Mouse (Mus musculus): ENCODE results near the gene Myl10. TPM values are rescaled to one million over a fixed set of nuclear protein-coding genes. Genes with fewer than 3 reads are reported as not detected.
"Not testable (repeated sequence)": the region's sequence is repeated elsewhere in the genome, so short reads cannot be mapped to it uniquely, and the experiment has no call there.

Myl10 gene
- total RNA-seq, 2 experiments from 2014 or later: not detected

- DNase-seq: peak; percentile 67 to 87
- intact Hi-C loops (cut with DNase I): no loop called here
Measured at GRCm38 (mm10) chr5:136703751-136704150, 10.8 kb downstream of the Myl10 start.

DNA sequence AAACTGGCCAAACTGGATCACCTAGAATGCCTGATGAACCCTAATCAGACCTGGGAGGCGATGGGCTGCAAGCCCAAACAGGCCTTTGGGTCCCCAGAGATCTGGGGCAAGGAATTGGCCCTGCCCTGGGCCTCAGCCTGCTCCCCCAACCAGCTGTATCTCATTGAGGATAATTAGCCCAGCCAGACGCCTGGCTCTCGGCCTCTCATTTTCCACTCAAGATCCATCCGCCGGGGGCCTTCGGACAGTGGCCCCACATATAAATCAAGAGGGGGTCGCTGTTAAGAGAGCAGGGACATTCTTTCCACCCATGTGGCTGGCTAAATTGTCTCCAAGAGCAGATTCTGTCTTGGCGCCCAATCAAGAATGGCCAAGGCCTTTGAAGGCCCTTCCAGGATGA lies 11.2 kb downstream of the Myl10 start:
- DNase-seq: no peak
- intact Hi-C loops (cut with DNase I): no loop called here

- intact Hi-C loops (cut with DNase I): loop anchor here (5.0 kb wide), 1 partner anchor 503 kb away; no protein-coding TSS in a partner anchor
- no peak for DNase-seq
Measured at GRCm38 (mm10) chr5:136705532-136705931, 12.6 kb downstream of the Myl10 start.

GRCm38 (mm10) chr5:136706803-136707202 lies 13.9 kb downstream of the Myl10 start:
- peak; percentile 71 to 73 for DNase-seq
- intact Hi-C loops (cut with DNase I): loop anchor here (2.0 to 5.0 kb wide), 3 partner anchors 426 to 505 kb away; no protein-coding TSS in a partner anchor

GRCm38 (mm10) chr5:136708116-136708515 lies 15.2 kb downstream of the Myl10 start:
- intact Hi-C loops (cut with DNase I): loop anchor here (5.0 kb wide), 1 partner anchor 506 kb away; no protein-coding TSS in a partner anchor
- DNase-seq: no peak

- intact Hi-C loops (cut with DNase I): no loop called here
- no peak for DNase-seq
Measured at GRCm38 (mm10) chr5:136710742-136711141, 17.8 kb downstream of the Myl10 start.

- DNase-seq: no peak
- intact Hi-C loops (cut with DNase I): no loop called here
Measured at GRCm38 (mm10) chr5:136714232-136714875, 21.4 kb downstream of the Myl10 start.

GRCm38 (mm10) chr5:136714879-136715278 lies 21.9 kb downstream of the Myl10 start:
- DNase-seq: peak in 1 of 2 experiments; percentile 26
- intact Hi-C loops (cut with DNase I): no loop called here

DNA sequence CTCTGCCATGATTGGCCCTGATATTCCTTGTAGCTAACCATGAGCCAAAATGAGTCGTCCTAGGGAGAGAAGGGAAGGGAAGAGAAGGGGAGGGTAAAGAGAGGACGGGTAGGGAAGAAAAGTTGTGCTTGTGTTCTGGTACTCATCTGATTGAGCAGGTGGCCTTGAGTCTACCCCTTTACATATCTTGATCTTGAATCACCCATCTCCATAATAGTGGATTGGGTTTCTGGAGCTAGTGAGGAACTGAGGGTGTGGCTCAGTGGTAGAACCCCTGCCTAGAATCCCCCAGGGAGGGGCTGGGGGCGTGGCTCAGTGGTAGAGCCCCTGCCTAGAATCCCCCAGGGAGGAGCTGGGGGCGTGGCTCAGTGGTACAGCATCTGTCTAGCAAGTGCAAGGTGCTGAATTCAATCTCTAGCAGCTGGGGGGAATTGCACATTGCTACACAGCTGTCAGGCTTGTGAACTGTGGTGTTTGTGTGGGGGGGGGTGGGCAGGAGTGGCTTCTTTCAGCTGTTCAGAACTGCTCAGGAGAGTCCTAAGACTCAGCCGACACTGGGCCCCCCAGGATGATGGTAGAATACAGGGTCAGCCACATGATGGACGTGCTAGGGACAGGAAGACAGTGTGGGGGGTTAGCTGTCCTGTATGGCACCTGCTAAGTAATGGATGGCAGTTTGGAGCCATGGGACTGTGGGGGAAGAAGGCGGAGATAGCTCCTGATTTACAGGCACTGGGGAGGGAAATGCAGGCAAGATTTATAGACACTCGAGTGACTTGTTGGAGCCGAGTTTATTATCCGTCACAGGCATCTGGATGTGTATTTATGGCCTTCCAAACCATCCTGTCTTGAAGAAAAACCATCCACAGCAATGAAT lies 24.0 kb downstream of the Myl10 start:
- DNase-seq: no peak
- intact Hi-C loops (cut with DNase I): no loop called here

DNA sequence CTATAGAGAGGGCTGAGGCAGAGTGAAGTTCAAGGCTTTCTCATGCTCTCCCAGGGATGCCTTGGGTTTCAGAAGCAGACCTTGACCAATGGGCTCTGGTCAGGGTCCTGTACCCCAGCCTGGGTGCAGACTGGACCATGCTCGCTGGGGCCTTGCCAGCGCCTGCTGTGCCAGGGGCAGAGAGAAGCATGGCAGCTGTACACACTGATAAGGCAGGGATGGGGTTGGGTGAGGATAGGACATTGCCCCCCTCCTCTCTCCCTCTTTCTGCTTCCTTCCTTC lies 24.6 kb downstream of the Myl10 start:
- no peak for DNase-seq
- intact Hi-C loops (cut with DNase I): no loop called here

GRCm38 (mm10) chr5:136718656-136719055 lies 25.7 kb downstream of the Myl10 start:
- no peak for DNase-seq
- intact Hi-C loops (cut with DNase I): no loop called here

GRCm38 (mm10) chr5:136721596-136721995 lies 28.6 kb downstream of the Myl10 start:
- no peak for DNase-seq
- intact Hi-C loops (cut with DNase I): no loop called here

- DNase-seq; intact Hi-C loops (cut with DNase I): not testable (repeated sequence)
Measured at GRCm38 (mm10) chr5:136726271-136726670, 33.3 kb downstream of the Myl10 start.

GRCm38 (mm10) chr5:136738918-136739317 lies 46.0 kb downstream of the Myl10 start:
- no peak for DNase-seq
- intact Hi-C loops (cut with DNase I): no loop called here

GRCm38 (mm10) chr5:136746596-136746995 lies 53.6 kb downstream of the Myl10 start:
- DNase-seq: no peak
- intact Hi-C loops (cut with DNase I): no loop called here

Other genes starting within 250 kb of the Myl10 start
- gene Cux1, start 125.7 kb upstream of the Myl10 start, total RNA-seq (2021): 10 to 100 TPM; 93.1 to 99.6 TPM
- gene Col26a1, start 190.1 kb downstream of the Myl10 start, total RNA-seq (2021): 1 to 10 TPM in 1 of 2 experiments, under 1 TPM in 1; 0.76 to 1.1 TPM
- gene Ift22, start 215.0 kb downstream of the Myl10 start, total RNA-seq (2021): 10 to 100 TPM; 11.0 to 11.6 TPM